Mouse (Mus musculus): ENCODE data around the gene Copz2. TPM values are rescaled to one million over a fixed set of nuclear protein-coding genes. Genes with fewer than 3 reads are reported as not detected.

The Copz2 gene
- polyA plus RNA-seq, 1 experiment = 0.20 TPM

GRCm38 (mm10) chr11:96906431-96907161, 56.9 kb downstream of the Copz2 start:
- H3K4me1 ChIP-seq (ENCODE audit: control insufficient read depth) = peaks cover 15% of the 10 kb centered on the region
- H3K9me3 ChIP-seq (ENCODE audit: control insufficient read depth, low read length) = no peaks in the 10 kb centered on the region
- H3K36me3 ChIP-seq (ENCODE audit: control insufficient read depth) = peaks cover 48% of the 10 kb centered on the region
- peaks cover 10% of the 10 kb centered on the region for H3K27me3 ChIP-seq (ENCODE audit: control insufficient read depth)
- TF ChIP-seq GATA1 (IDR thresholded peaks at IDR 0.05; ENCODE audit: low read length) = no peak
- no peak for TF ChIP-seq TAL1 (IDR thresholded peaks at IDR 0.05; ENCODE audit: low read length)
- H3K4me3 ChIP-seq (replicated peaks) = no peak overlapping the region

- H3K4me3 ChIP-seq (replicated peaks) = no peak overlapping the region
- H3K27me3 ChIP-seq (ENCODE audit: control insufficient read depth) = no peaks in the 10 kb centered on the region
- no peaks in the 10 kb centered on the region for H3K9me3 ChIP-seq (ENCODE audit: control insufficient read depth, low read length)
- no peak for TF ChIP-seq GATA1 (IDR thresholded peaks at IDR 0.05; ENCODE audit: low read length)
- no peak for TF ChIP-seq TAL1 (IDR thresholded peaks at IDR 0.05; ENCODE audit: low read length)
- H3K36me3 ChIP-seq (ENCODE audit: control insufficient read depth) = peaks cover 63% of the 10 kb centered on the region
- H3K4me1 ChIP-seq (ENCODE audit: control insufficient read depth) = peaks cover 20% of the 10 kb centered on the region
Observed at GRCm38 (mm10) chr11:96908594-96908993, 58.9 kb downstream of the Copz2 start.

GRCm38 (mm10) chr11:96910003-96910402, 60.3 kb downstream of the Copz2 start:
- Histone ChIP-seq H3K9me3 (ENCODE audit: control insufficient read depth, low read length) (no peaks in the 10 kb centered on the region), H3K27me3 (ENCODE audit: control insufficient read depth) (no peaks in the 10 kb centered on the region), H3K4me1 (ENCODE audit: control insufficient read depth) (peaks cover 25% of the 10 kb centered on the region), H3K4me3 (replicated peaks) (no peak overlapping the region), H3K36me3 (ENCODE audit: control insufficient read depth) (peaks cover 66% of the 10 kb centered on the region)
- no peak for TF ChIP-seq TAL1 (IDR thresholded peaks at IDR 0.05; ENCODE audit: low read length)

Other genes starting within 250 kb of the Copz2 start
- gene Snx11, start 72.3 kb upstream of the Copz2 start, polyA plus RNA-seq (2012) = 1.4 TPM in 2 replicates
- 1.5 and 2.7 TPM in 2 replicates for gene Cbx1, start 60.7 kb upstream of the Copz2 start, polyA plus RNA-seq (2012)
- gene Nfe2l1, start 19.9 kb upstream of the Copz2 start, polyA plus RNA-seq (2012) = 3.7 and 4.6 TPM in 2 replicates
- gene Cdk5rap3, start 66.6 kb downstream of the Copz2 start, polyA plus RNA-seq (2012) = 2.9 and 4.8 TPM in 2 replicates
- 0.95 and 3.0 TPM in 2 replicates for gene Prr15l, start 78.2 kb downstream of the Copz2 start, polyA plus RNA-seq (2012)
- 42.1 and 83.7 TPM in 2 replicates for gene Pnpo, start 94.1 kb downstream of the Copz2 start, polyA plus RNA-seq (2012)
- 16.7 and 23.0 TPM in 2 replicates for gene Sp2, start 133.1 kb downstream of the Copz2 start, polyA plus RNA-seq (2012)
- not detected in 2 replicates for gene Sp6, start 163.5 kb downstream of the Copz2 start, polyA plus RNA-seq (2012)
- gene Scrn2, start 180.1 kb downstream of the Copz2 start, polyA plus RNA-seq (2012) = 0.27 and 0.41 TPM in 2 replicates
- not detected in 2 replicates for gene Lrrc46, start 191.5 kb downstream of the Copz2 start, polyA plus RNA-seq (2012)
- 1.7 and 2.4 TPM in 2 replicates for gene Mrpl10, start 191.7 kb downstream of the Copz2 start, polyA plus RNA-seq (2012)
- 0.10 and 0.16 TPM in 2 replicates for gene Osbpl7, start 200.8 kb downstream of the Copz2 start, polyA plus RNA-seq (2012)